Mouse (Mus musculus) small intestine, adult 2 months (tissue): Measurements from ENCODE around the gene Phf5a. TPM values are rescaled to one million over a fixed set of nuclear protein-coding genes. Genes with fewer than 3 reads are reported as not detected.
"Not testable (repeated sequence)": the region's sequence is repeated elsewhere in the genome, so short reads cannot be mapped to it uniquely, and the experiment has no call there.

Experiments used
- H3K27ac ChIP-seq: fragments of 200-500 bp; 2 replicates; pipeline ENCODE4 v1.5.1; 2012; ENCODE audit warnings: low read depth, low read length, control low read depth, inconsistent platforms; ENCODE audit not compliant: insufficient read depth
- H3K27me3 ChIP-seq: fragments of 200-500 bp; 2 replicates; pipeline ENCODE4 v1.6.1; 2012; ENCODE audit warnings: mild to moderate bottlenecking, moderate library complexity, low read length, inconsistent platforms; ENCODE audit not compliant: control insufficient read depth, insufficient read depth
- H3K36me3 ChIP-seq: fragments of 200-500 bp; 2 replicates; pipeline ENCODE4 v1.6.1; 2012; ENCODE audit warnings: mild to moderate bottlenecking, low read length, control low read depth, inconsistent platforms; ENCODE audit not compliant: control insufficient read depth, insufficient read depth
- H3K4me1 ChIP-seq: fragments of 200-500 bp; 2 replicates; pipeline ENCODE4 v1.6.1; 2012; ENCODE audit warnings: low read length, inconsistent platforms, mixed read lengths; ENCODE audit not compliant: control insufficient read depth, insufficient read depth, insufficient read length
- H3K4me3 ChIP-seq: fragments of 200-500 bp; 2 replicates; pipeline ENCODE4 v1.5.1; 2012; ENCODE audit warnings: low read depth, mild to moderate bottlenecking, control low read depth, inconsistent platforms, low read length, moderate library complexity
- CTCF ChIP-seq: fragments of 200-500 bp; IDR thresholded peaks from 2 replicates; pipeline ENCODE4 v1.5.1; 2012; ENCODE audit warnings: low read depth, mild to moderate bottlenecking, control low read depth, inconsistent platforms, low read length, moderate library complexity, mixed read lengths; ENCODE audit not compliant: insufficient replicate concordance, insufficient read length; ENCODE audit errors: extremely low read depth
- POLR2A ChIP-seq: fragments of 200-500 bp; IDR thresholded peaks from 2 replicates; pipeline ENCODE4 v1.6.1; 2012; ENCODE audit warnings: low read depth, mild to moderate bottlenecking, control low read depth, inconsistent platforms, low read length, moderate library complexity
- WGBS: fragments of 180-500 bp; shearing (Covaris S2); methylation state at CpG from one replicate; pipeline ENCODE4 v1.1.7; 2018; 5-methylcytosine and 5-hydroxymethylcytosine counted together
- polyA plus RNA-seq: library from polyadenylated mRNA; depleted of rRNA; stranded (reverse); fragments of >200 nt; gene quantifications from 2 replicates; pipeline ENCODE4 v1.2.3, GENCODE M21; 2012

Gene Phf5a
- polyA plus RNA-seq, 1 experiment, result 47.0 TPM

DNA sequence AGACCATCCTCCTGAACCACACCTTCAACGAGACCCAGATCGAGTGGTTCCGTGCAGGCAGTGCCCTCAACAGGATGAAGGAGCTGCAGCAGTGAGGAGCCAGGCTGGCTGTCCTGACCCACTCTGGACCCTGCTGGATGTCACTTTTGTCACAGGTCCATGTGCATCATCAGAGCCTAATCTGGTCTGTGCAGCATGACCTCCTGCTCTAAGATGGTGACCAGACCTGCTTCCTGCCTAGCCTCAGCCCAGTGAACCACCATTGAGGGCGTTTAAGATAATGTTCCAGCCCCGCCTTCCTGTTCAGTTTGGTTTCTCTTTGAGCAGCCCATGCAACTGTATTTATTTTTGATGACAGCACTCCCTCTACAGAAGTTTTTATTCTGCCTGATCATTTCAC lies 43.0 kb upstream of the Phf5a start:
- H3K4me1 ChIP-seq, result no peaks in the 10 kb centered on the region
- H3K27ac ChIP-seq, result no peak overlapping the region
- peaks cover 67% of the 10 kb centered on the region for H3K36me3 ChIP-seq
- 61% methylated on average over 5 of the region's 5 CpGs for WGBS
- H3K4me3 ChIP-seq, result no peak overlapping the region
- TF ChIP-seq POLR2A, result no peak
- no peak for TF ChIP-seq CTCF
- H3K27me3 ChIP-seq, result no peaks in the 10 kb centered on the region

- 59% methylated on average over 2 of the region's 2 CpGs for WGBS
These were observed 40.8 kb upstream of the Phf5a start for GRCm38 (mm10) chr15:81912498-81912897.

GRCm38 (mm10) chr15:81908767-81909166 lies 37.1 kb upstream of the Phf5a start:
- peaks cover 84% of the 10 kb centered on the region for H3K36me3 ChIP-seq
- WGBS, result 71% methylated on average over 4 of the region's 4 CpGs
- not testable (repeated sequence) for H3K4me1 ChIP-seq, H3K27me3 ChIP-seq, H3K4me3 ChIP-seq, H3K27ac ChIP-seq

More at GRCm38 (mm10) chr15:81912498-81912897, 40.8 kb upstream of the Phf5a start:
- H3K4me1 ChIP-seq, result no peaks in the 10 kb centered on the region
- H3K27ac ChIP-seq, result no peak overlapping the region
- H3K27me3 ChIP-seq, result no peaks in the 10 kb centered on the region
- no peak overlapping the region for H3K4me3 ChIP-seq
- no peak for TF ChIP-seq POLR2A
- no peak for TF ChIP-seq CTCF
- peaks cover 79% of the 10 kb centered on the region for H3K36me3 ChIP-seq

DNA sequence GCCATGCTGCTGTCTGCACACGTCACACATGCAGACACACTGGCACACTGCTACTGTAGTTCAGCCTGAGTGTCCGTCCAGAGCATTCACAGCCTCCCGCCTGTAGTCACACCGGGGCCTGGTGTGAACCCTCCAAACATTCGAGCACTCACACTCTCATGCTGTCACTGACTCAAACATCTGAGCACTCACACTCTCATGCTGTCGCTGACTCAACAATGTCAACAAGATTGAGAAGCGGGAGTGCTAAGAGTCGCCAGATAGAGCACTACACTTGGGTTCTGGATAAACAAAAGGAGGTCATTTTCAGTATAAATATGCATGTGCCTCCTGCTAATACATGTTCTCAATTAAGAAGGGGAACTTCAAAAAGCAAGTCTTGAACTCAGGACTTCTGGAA lies 36.2 kb upstream of the Phf5a start:
- Histone ChIP-seq H3K4me1 (no peaks in the 10 kb centered on the region), H3K36me3 (peaks cover 84% of the 10 kb centered on the region), H3K27ac (no peak overlapping the region), H3K27me3 (no peaks in the 10 kb centered on the region), H3K4me3 (no peak overlapping the region)
- no peak for TF ChIP-seq POLR2A
- 82% methylated on average over 8 of the region's 8 CpGs for WGBS

DNA sequence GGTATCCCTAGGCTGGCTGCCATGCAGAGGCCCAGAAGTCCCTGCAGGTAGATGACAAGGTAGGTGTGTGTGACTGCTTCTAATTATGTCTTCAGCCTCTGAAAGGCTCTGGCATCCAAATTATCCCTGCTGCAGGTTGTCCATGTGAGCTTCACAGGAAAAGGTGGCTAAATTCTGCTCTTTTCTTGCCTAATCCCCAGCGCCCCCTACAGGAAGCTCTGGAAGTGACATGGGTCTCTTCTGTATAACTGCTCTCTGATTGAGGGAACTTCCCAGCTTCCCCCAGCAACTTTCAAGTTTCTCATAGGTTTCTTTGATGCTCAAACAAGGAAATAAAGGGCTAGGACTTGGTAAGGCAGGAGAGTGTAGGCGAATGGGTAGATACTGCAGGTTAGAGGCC lies 33.2 kb upstream of the Phf5a start:
- WGBS, result 39% methylated on average over 2 of the region's 2 CpGs
- peaks cover 82% of the 10 kb centered on the region for H3K36me3 ChIP-seq

GRCm38 (mm10) chr15:81898751-81899150 lies 27.0 kb upstream of the Phf5a start:
- no peak overlapping the region for H3K4me3 ChIP-seq
- peaks cover 67% of the 10 kb centered on the region for H3K36me3 ChIP-seq
- H3K27ac ChIP-seq, result peak overlapping the region; percentile 80
- TF ChIP-seq POLR2A, result no peak
- no peak for TF ChIP-seq CTCF
- no peaks in the 10 kb centered on the region for H3K27me3 ChIP-seq
- 33% methylated on average over 2 of the region's 2 CpGs for WGBS
- H3K4me1 ChIP-seq, result peaks cover 26% of the 10 kb centered on the region

More for the DNA sequence above, 33.2 kb upstream of the Phf5a start:
- TF ChIP-seq CTCF, result peak; percentile 63; the same call in 1 of the 2 replicates
- TF ChIP-seq POLR2A, result no peak
- Histone ChIP-seq H3K4me1 (0 out of 2 replicates have a peak, but pooled peaks cover 1% of the 10 kb centered on the region), H3K27ac (no peak overlapping the region), H3K4me3 (no peak overlapping the region), H3K27me3 (no peaks in the 10 kb centered on the region)

DNA sequence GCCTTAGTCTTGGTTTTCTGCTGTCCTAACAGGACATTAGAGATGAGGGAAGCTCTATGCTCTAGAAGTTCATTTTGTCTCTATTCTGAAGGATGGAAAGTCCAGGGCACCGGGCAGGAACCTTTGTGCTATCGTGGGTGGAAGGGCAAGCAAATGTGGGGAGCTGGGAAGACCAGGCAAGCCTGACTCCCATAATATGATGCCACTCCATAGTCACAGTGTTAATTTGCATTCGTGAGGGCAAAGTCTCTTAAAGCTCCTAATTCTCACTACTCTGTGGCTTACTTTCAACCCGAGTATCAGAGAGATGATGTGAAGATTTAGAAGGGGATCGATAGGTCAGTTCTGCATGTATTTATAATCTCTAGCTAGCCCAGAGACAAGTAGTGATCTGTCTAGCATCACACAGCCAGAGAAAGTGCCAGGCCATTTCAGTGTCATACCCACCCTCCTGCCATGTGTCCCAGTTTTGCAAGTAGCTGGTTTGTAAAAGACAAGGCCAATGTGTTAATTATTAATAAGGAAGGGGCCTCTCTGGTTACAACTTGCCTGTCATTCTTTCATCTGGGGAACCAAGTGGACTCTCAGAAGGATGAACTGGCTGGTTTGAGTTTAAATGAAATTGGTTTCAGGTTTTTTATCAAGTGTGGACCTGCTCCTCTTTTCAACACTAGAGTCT lies 26.0 kb upstream of the Phf5a start:
- TF ChIP-seq POLR2A, result no peak
- TF ChIP-seq CTCF, result no peak
- WGBS, result 39% methylated on average over 5 of the region's 5 CpGs
- peak overlapping the region; percentile 80 for H3K27ac ChIP-seq
- peaks cover 61% of the 10 kb centered on the region for H3K36me3 ChIP-seq
- H3K4me1 ChIP-seq, result peaks cover 28% of the 10 kb centered on the region
- H3K27me3 ChIP-seq, result no peaks in the 10 kb centered on the region
- H3K4me3 ChIP-seq, result no peak overlapping the region
